Mouse (Mus musculus): Measurements from ENCODE around the gene Adgb.
A peak's percentile ranks its signal among the peaks of the same experiment; 100 is the strongest.

The Adgb gene

DNA sequence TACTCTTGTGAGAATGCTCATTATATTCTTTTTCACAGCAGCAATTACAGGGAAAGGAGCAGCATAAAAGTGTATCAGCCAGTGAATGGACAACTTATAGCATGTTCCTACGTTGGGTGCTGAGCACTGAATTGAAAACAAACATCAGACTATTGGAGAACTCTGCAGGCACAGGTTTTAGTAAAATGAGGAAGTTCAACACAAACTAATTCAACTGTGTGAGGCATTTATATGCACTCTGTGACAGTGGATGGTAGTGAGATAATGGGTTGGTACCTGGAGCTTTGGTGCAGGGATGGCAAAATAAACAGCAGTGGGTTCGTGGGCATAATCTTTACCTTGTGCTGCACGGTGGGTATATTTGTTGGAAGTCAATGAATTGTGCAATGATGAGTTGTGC, 121.6 kb downstream of the Adgb start:
- DNase-seq (ENCODE audit: low read depth, low spot score): no peak

- DNase-seq (ENCODE audit: low read depth, low spot score): no peak
Measured at GRCm38 (mm10) chr10:10343930-10344329, 128.2 kb downstream of the Adgb start.

DNA sequence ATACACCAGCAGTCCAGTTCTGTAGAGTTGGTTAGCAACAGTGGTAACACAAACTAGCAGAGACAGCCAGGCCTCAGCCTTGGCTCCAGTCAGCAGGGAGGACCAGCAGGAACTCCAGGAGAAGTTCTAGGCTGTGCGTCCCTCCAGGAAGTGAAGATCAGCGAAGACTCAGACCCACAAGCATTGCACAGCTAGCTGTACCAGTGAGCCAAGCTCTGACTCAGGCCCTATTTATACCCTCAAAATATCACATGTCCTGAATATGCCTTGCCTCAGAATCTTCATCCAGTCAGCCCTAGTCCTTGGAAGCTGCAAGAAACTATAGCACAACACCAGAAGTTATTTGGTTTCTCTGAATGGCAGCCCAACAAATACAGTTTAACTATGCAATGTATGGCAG, 146.6 kb downstream of the Adgb start:
- peak; percentile 60 for DNase-seq (ENCODE audit: low read depth, low spot score)

- DNase-seq (ENCODE audit: low read depth, low spot score): peak; percentile 70
Measured at GRCm38 (mm10) chr10:10322961-10323360, 149.2 kb downstream of the Adgb start.

GRCm38 (mm10) chr10:10321119-10321781, 150.9 kb downstream of the Adgb start:
- peak; percentile 89 for DNase-seq (ENCODE audit: low read depth, low spot score)

- peak; percentile 40 for DNase-seq (ENCODE audit: low read depth, low spot score)
Measured at GRCm38 (mm10) chr10:10320364-10321083, 151.6 kb downstream of the Adgb start.

DNA sequence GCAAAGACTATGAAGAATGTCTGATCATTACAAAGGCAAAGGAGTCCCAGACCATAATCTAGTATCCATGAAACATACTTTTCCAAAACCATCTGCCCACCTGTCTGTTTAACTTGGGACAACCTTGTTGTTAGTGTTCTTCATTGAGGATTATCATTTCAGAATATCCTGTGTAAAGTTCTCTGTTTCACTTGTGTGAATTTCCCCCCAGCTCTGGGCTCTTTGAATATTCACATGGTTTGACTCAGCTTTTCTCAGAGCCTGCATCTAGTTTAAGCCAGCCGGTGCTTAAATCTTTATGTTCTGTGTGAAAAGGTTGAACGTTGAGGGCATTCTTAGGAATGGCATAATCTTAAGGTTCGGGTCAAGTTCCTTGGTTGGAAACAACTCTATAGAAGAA, 154.0 kb downstream of the Adgb start:
- no peak for DNase-seq (ENCODE audit: low read depth, low spot score)

DNA sequence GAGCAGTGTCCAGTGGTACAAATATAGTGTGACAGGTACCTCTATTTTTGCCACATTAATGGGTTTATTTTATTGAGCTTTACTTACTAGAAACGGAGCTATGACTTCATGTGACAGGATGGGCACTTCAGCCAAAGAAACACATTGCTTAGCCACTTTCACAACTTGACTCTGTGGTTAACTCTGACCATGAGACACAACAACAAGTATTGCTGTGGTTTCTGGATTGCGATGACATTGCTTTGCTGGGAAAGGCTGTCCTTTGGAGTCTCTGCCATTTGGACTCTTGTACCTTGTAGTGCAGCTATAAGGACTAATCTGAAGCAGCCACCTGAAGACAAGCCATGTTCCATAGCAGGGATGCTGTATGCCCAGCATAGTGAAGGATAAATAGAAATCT, 156.5 kb downstream of the Adgb start:
- no peak for DNase-seq (ENCODE audit: low read depth, low spot score)

DNA sequence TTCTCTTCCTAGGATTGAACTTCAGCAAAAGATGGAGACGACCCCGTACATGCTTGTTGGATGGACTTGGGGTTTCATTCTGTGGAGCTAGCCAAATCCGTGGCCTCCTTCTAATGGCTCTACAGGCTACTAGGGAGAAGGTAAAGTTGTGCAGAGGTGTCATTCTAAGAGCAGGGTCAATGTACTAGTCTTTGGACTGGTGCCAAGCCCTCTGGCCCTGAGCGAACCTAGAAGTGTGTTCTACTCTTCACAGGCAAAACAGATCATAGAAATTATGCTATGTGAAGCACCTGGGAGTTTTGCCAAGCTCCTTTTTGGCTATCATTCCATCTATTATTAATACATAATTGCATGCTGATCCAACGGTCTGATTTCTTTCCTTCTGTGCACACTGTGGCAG, 157.6 kb downstream of the Adgb start:
- no peak for DNase-seq (ENCODE audit: low read depth, low spot score)

DNA sequence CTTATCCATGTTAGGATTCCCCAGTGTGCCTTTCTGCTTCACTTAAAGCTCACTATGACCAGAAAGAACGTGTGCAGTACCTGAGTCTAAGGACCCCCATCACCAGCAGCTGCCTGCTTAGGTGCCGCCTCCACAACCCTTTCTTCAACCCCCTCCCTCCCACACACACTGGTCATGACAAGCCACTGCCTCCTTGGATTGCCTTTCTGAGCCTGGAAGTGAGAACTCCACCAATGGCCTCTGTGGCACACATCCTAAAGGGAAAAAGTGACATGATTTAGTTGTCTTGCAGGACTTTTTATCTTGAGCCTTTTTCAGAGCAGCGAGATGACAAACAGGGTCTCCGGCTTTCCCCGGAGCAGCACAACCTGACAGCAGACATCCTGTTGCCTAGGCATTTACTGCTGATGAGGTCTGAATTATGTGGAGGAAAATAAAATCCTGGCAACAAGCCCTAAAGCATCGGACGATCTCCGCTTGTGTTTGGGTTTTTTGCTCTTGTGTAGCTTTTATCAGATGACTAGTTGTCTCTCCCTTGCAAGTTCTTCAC, 162.2 kb downstream of the Adgb start:
- no peak for DNase-seq (ENCODE audit: low read depth, low spot score)

GRCm38 (mm10) chr10:10309056-10309455, 163.1 kb downstream of the Adgb start:
- no peak for DNase-seq (ENCODE audit: low read depth, low spot score)

DNA sequence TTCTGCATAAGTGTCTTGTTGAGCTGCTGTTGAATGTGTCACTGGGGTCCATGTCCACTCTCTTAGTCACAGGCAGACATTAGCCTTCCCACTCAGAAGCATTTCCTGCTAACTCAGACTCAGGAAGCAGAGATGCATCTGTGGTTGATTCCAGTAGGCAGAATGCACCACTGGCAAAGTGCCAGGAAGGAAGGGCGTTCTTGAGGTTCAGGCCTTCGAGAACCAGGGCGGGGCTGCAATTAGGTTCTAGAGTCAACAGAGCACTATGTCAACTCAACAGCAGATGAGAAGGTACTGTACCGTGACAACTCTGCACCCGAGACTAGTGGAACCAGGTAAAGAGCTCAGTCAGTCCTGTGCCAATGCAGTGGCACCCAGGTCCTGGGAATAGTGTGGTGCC, 164.7 kb downstream of the Adgb start:
- no peak for DNase-seq (ENCODE audit: low read depth, low spot score)

DNA sequence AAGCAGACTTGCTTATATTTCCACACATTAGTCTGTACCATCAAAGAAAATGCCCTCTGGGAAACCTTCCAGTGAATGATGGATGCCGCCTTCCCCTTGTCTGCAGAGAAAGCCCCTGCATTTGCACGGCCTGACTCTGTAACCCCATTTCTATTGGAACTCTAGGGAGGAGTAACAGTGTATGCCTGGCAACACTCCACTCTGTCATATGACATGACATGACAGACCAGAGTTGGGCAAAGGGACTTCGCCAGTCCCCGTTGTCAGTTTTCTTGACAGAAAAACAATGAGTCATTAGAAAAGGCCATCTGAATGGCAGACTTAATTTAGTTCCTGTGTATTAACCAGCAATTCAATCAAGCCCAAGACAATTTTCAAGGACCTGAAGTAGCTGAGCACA, 167.8 kb downstream of the Adgb start:
- DNase-seq (ENCODE audit: low read depth, low spot score): no peak

- DNase-seq (ENCODE audit: low read depth, low spot score): no peak
Measured at GRCm38 (mm10) chr10:10301692-10302091, 170.4 kb downstream of the Adgb start.

- no peak for DNase-seq (ENCODE audit: low read depth, low spot score)
Measured at GRCm38 (mm10) chr10:10300915-10301439, 171.1 kb downstream of the Adgb start.

- no peak for DNase-seq (ENCODE audit: low read depth, low spot score)
Measured at GRCm38 (mm10) chr10:10299987-10300386, 172.1 kb downstream of the Adgb start.

GRCm38 (mm10) chr10:10287221-10287867, 184.8 kb downstream of the Adgb start:
- DNase-seq (ENCODE audit: low read depth, low spot score): peak; percentile 11

Data from telencephalon, adult 2 months (tissue).